Mouse (Mus musculus) bone marrow macrophage, adult 2 months (primary cell): ENCODE measurements around the gene Zfp335.

Source experiments
- CTCF ChIP-seq: IDR thresholded peaks from 2 replicates; pipeline ENCODE4 v1.5.1; 2012; ENCODE audit warnings: low read depth, mild to moderate bottlenecking, low read length, moderate library complexity
- POLR2A ChIP-seq: IDR thresholded peaks from 2 replicates; pipeline ENCODE4 v1.6.1; 2012; ENCODE audit warnings: mild to moderate bottlenecking, low read depth, low read length, borderline replicate concordance

DNA sequence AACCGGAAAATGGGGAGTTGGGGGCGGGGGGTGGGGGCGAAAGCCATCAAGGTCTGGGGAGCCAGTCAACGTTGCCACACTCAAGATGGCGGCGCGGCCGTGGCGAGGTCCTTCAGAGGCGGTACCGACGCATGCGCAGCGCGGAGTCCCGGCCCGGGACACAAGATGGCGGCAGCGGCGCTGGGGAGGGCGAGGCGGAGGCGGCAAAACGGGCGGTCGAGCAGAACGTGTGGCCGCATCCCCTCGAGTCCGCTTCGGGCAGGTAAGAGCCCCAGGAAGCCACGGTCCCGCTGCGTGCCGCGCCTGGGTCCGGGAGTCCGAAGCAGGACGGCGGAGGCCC is 32.4 kb downstream of the Zfp335 start, which contains the start of gene Pcif1:
- TF ChIP-seq POLR2A, result no peak
- no peak for TF ChIP-seq CTCF
